Mouse (Mus musculus) MEL (cell line): Measurements from ENCODE around the gene Cldn3. TPM values are rescaled to one million over a fixed set of nuclear protein-coding genes. Genes with fewer than 3 reads are reported as not detected.

Experiments used
- DNase-seq: peaks from one replicate; pipeline ENCODE4 v3.0.0; 2011; ENCODE audit warnings: low read depth, low spot score
- H3K27ac ChIP-seq: 2 replicates; pipeline ENCODE4 v1.5.1; 2012; ENCODE audit warnings: low read depth, mild to moderate bottlenecking, control low read depth, low read length, moderate library complexity; ENCODE audit not compliant: control insufficient read depth
- H3K27me3 ChIP-seq, 2 experiments: fragments of 150-350 bp in 1 of 2; sonication (generic) in 1 of 2; 2 replicates each; pipeline ENCODE4 v1.6.1; 2012; ENCODE audit warnings: low read length in 2 of 2, mild to moderate bottlenecking in 2 of 2, improper control_type of control experiment in 1 of 2, moderate library complexity in 1 of 2; ENCODE audit not compliant: insufficient read depth in 2 of 2, control insufficient read depth in 1 of 2
- H3K36me3 ChIP-seq, 2 experiments: 2 replicates each; pipeline ENCODE4 v1.6.1; 2012 to 2014; ENCODE audit warnings: low read length in 2 of 2, improper control_type of control experiment in 1 of 2, inconsistent platforms in 1 of 2, mild to moderate bottlenecking in 1 of 2; ENCODE audit not compliant: insufficient read depth in 2 of 2, control insufficient read depth in 1 of 2
- H3K4me1 ChIP-seq, 2 experiments: fragments of 150-350 bp in 1 of 2; sonication (generic) in 1 of 2; 2 replicates each; pipeline ENCODE4 v1.6.1; 2012; ENCODE audit warnings: low read length in 2 of 2, improper control_type of control experiment in 1 of 2, mild to moderate bottlenecking in 1 of 2; ENCODE audit not compliant: insufficient read depth in 2 of 2, control insufficient read depth in 1 of 2
- H3K4me3 ChIP-seq, 2 experiments: fragments of 150-350 bp in 1 of 2; sonication (generic) in 1 of 2; 2 replicates each; pipeline ENCODE4 v1.5.1; 2012; ENCODE audit warnings: low read depth in 2 of 2, low read length in 2 of 2, mild to moderate bottlenecking in 2 of 2, moderate library complexity in 2 of 2, control low read depth in 1 of 2, improper control_type of control experiment in 1 of 2; ENCODE audit not compliant: control insufficient read depth in 1 of 2, insufficient read depth in 1 of 2
- H3K79me2 ChIP-seq: 2 replicates; pipeline ENCODE4 v1.6.1; 2012; ENCODE audit warnings: mild to moderate bottlenecking, low read length, moderate library complexity; ENCODE audit not compliant: control insufficient read depth, poor library complexity, insufficient read depth
- H3K9ac ChIP-seq: 2 replicates; pipeline ENCODE4 v1.6.1; 2012; ENCODE audit warnings: low read depth, mild to moderate bottlenecking, control low read depth, low read length, moderate library complexity; ENCODE audit not compliant: control insufficient read depth, poor library complexity, severe bottlenecking
- H3K9me3 ChIP-seq: fragments of 150-350 bp; sonication (generic); replicated peaks from 2 replicates; pipeline ENCODE4 v1.6.1; 2012; ENCODE audit warnings: mild to moderate bottlenecking, low read length, improper control_type of control experiment, moderate library complexity; ENCODE audit not compliant: insufficient read depth
- CHD1 ChIP-seq: IDR thresholded peaks from 2 replicates; pipeline ENCODE4 v1.6.1; 2012; ENCODE audit warnings: low read depth, mild to moderate bottlenecking, inconsistent platforms, low read length, improper control_type of control experiment
- CHD2 ChIP-seq: IDR thresholded peaks from 2 replicates; pipeline ENCODE4 v1.6.1; 2011; ENCODE audit warnings: low read length, improper control_type of control experiment
- E2F4 ChIP-seq: IDR thresholded peaks from 2 replicates; pipeline ENCODE4 v1.6.1; 2011; ENCODE audit warnings: low read depth, low read length, improper control_type of control experiment, borderline replicate concordance
- ELF1 ChIP-seq: IDR thresholded peaks from 2 replicates; pipeline ENCODE4 v1.6.1; 2014; ENCODE audit warnings: low read depth, mild to moderate bottlenecking, inconsistent platforms, low read length, improper control_type of control experiment, moderate library complexity
- EP300 ChIP-seq, 2 experiments: IDR thresholded peaks; 2 replicates each; pipeline ENCODE4 v1.6.1; 2011; ENCODE audit warnings: improper control_type of control experiment in 2 of 2, low read length in 2 of 2, low read depth in 1 of 2, mild to moderate bottlenecking in 1 of 2
- GATA1 ChIP-seq: IDR thresholded peaks from 2 replicates; pipeline ENCODE4 v1.6.1; 2011; ENCODE audit warnings: low read depth, low read length, improper control_type of control experiment
- HCFC1 ChIP-seq: IDR thresholded peaks from 2 replicates; pipeline ENCODE4 v1.6.1; 2012; ENCODE audit warnings: low read depth, mild to moderate bottlenecking, inconsistent platforms, low read length, improper control_type of control experiment, moderate library complexity
- JUND ChIP-seq: IDR thresholded peaks from 2 replicates; pipeline ENCODE4 v1.6.1; 2011; ENCODE audit warnings: low read depth, mild to moderate bottlenecking, improper control_type of control experiment, low read length
- MAZ ChIP-seq: IDR thresholded peaks from 2 replicates; pipeline ENCODE4 v1.6.1; 2012; ENCODE audit warnings: low read depth, mild to moderate bottlenecking, inconsistent platforms, low read length, improper control_type of control experiment
- MEF2A ChIP-seq: IDR thresholded peaks from 2 replicates; pipeline ENCODE4 v1.6.1; 2014; ENCODE audit warnings: low read depth, mild to moderate bottlenecking, inconsistent platforms, low read length, improper control_type of control experiment; ENCODE audit not compliant: poor library complexity, insufficient replicate concordance, severe bottlenecking; ENCODE audit errors: extremely low read depth
- MYB ChIP-seq: IDR thresholded peaks from 2 replicates; pipeline ENCODE4 v1.6.1; 2011; ENCODE audit warnings: mild to moderate bottlenecking, low read depth, low read length, improper control_type of control experiment
- MYC ChIP-seq: IDR thresholded peaks from 2 replicates; pipeline ENCODE4 v1.6.1; 2011; ENCODE audit warnings: low read depth, mild to moderate bottlenecking, low read length, improper control_type of control experiment, moderate library complexity
- NRF1 ChIP-seq: IDR thresholded peaks from 2 replicates; pipeline ENCODE4 v1.6.1; 2014; ENCODE audit warnings: low read depth, mild to moderate bottlenecking, inconsistent platforms, low read length, improper control_type of control experiment, moderate library complexity; ENCODE audit not compliant: poor library complexity, insufficient read depth, severe bottlenecking
- POLR2AphosphoS5 ChIP-seq: IDR thresholded peaks from 2 replicates; pipeline ENCODE4 v1.6.1; 2012; ENCODE audit warnings: low read depth, borderline replicate concordance, mild to moderate bottlenecking, inconsistent platforms, low read length, moderate library complexity, mixed read lengths
- RCOR1 ChIP-seq: IDR thresholded peaks from 2 replicates; pipeline ENCODE4 v1.6.1; 2012; ENCODE audit warnings: low read depth, mild to moderate bottlenecking, inconsistent platforms, low read length, improper control_type of control experiment
- SIN3A ChIP-seq: IDR thresholded peaks from 2 replicates; pipeline ENCODE4 v1.6.1; 2012; ENCODE audit warnings: low read length, improper control_type of control experiment, inconsistent platforms
- SMC3 ChIP-seq: IDR thresholded peaks from 2 replicates; pipeline ENCODE4 v1.6.1; 2011; ENCODE audit warnings: low read depth, low read length, improper control_type of control experiment
- UBTF ChIP-seq: IDR thresholded peaks from 2 replicates; pipeline ENCODE4 v1.6.1; 2012; ENCODE audit warnings: low read depth, mild to moderate bottlenecking, inconsistent platforms, low read length, improper control_type of control experiment, moderate library complexity, borderline replicate concordance; ENCODE audit not compliant: insufficient read depth
- ZC3H11A ChIP-seq: IDR thresholded peaks from 2 replicates; pipeline ENCODE4 v1.6.1; 2012; ENCODE audit warnings: low read depth, mild to moderate bottlenecking, inconsistent platforms, low read length, improper control_type of control experiment
- ZMIZ1 ChIP-seq: IDR thresholded peaks from 2 replicates; pipeline ENCODE4 v1.6.1; 2012; ENCODE audit warnings: low read depth, mild to moderate bottlenecking, inconsistent platforms, low read length, improper control_type of control experiment, moderate library complexity
- ZNF384 ChIP-seq: IDR thresholded peaks from 2 replicates; pipeline ENCODE4 v1.6.1; 2012; ENCODE audit warnings: low read depth, mild to moderate bottlenecking, inconsistent platforms, low read length, improper control_type of control experiment
- polyA plus RNA-seq, 2 experiments: library from polyadenylated mRNA; stranded (reverse) in 1 of 2; unstranded in 1 of 2; fragments of >175 nt in 1 of 2; fragments of >200 nt in 1 of 2; gene quantifications; 2 replicates each; pipeline versions ENCODE4 v1.2.1 to v1.2.4; 2012; ENCODE audit warnings: low replicate concordance in 2 of 2, low read depth in 1 of 2; ENCODE audit not compliant: insufficient read length in 2 of 2, insufficient read depth in 1 of 2, missing spikeins in 1 of 2
- total RNA-seq: library from RNA; depleted of rRNA; stranded (reverse); fragments of 300-350 nt; gene quantifications from 2 replicates; pipeline ENCODE4 v1.2.3, GENCODE M21; 2012

Cldn3 gene
- total and polyA plus RNA-seq, 3 experiments, result 1.1 TPM; not detected in 2

GRCm38 (mm10) chr5:134992566-134992965, 6.6 kb downstream of the Cldn3 start:
- Histone ChIP-seq H3K79me2 (no peaks in the 10 kb centered on the region), H3K4me3 (no peak overlapping the region), H3K9me3 (no peaks in the 10 kb centered on the region)
- no peak for DNase-seq
- no peak for TF ChIP-seq JUND
- TF ChIP-seq MEF2A, result no peak
- TF ChIP-seq SIN3A, result no peak
- TF ChIP-seq SMC3, result no peak
- no peak for TF ChIP-seq EP300 (IDR thresholded peaks at IDR 0.05; ENCODE audit: low read depth in 1 of 2, low read length in 2 of 2)
- TF ChIP-seq MYC, result no peak
- no peak for TF ChIP-seq ZMIZ1
- TF ChIP-seq ZNF384, result no peak
- TF ChIP-seq ELF1, result no peak
- no peak for TF ChIP-seq UBTF
- no peak for TF ChIP-seq GATA1
- TF ChIP-seq ZC3H11A, result no peak
- TF ChIP-seq HCFC1, result no peak
- TF ChIP-seq NRF1, result no peak
- no peak for TF ChIP-seq CHD2
- no peak for TF ChIP-seq MAZ
- TF ChIP-seq, all 39 proteins: peak for 0
- no peak overlapping the region for H3K9ac ChIP-seq
- H3K36me3 ChIP-seq, result no peaks in the 10 kb centered on the region
- H3K4me1 ChIP-seq, result no peaks in the 10 kb centered on the region
- peaks cover 9% of the 10 kb centered on the region in 2 experiments for H3K27me3 ChIP-seq
- no peak overlapping the region for H3K27ac ChIP-seq

- no peak overlapping the region for H3K4me3 ChIP-seq
- H3K27me3 ChIP-seq, result peaks cover 13 to 19% of the 10 kb centered on the region in 2 experiments
- no peak for TF ChIP-seq EP300 (IDR thresholded peaks at IDR 0.05; ENCODE audit: low read depth in 1 of 2, low read length in 2 of 2)
- no peak for TF ChIP-seq SMC3
- TF ChIP-seq CHD1, result no peak
- no peak for TF ChIP-seq E2F4
- TF ChIP-seq ZC3H11A, result no peak
- TF ChIP-seq MYB, result no peak
- no peak for TF ChIP-seq RCOR1
- no peak for TF ChIP-seq UBTF
- TF ChIP-seq POLR2AphosphoS5, result no peak
- TF ChIP-seq CHD2, result no peak
- no peak for TF ChIP-seq MAZ
- H3K36me3 ChIP-seq, result no peaks in the 10 kb centered on the region
- no peaks in the 10 kb centered on the region for H3K9me3 ChIP-seq
- no peaks in the 10 kb centered on the region for H3K79me2 ChIP-seq
- H3K4me1 ChIP-seq, result no peaks in the 10 kb centered on the region
- H3K27ac ChIP-seq, result no peak overlapping the region
- DNase-seq, result no peak
- H3K9ac ChIP-seq, result no peak overlapping the region
These were observed 12.3 kb downstream of the Cldn3 start for GRCm38 (mm10) chr5:134998359-134998758.
